Mouse (Mus musculus) c-Kit-positive CD71-positive TER-119-negative erythroid progenitor cells, embryonic 14.5 days (primary cell): ENCODE measurements at regions not wholly inside any gene's neighbourhood (a gene's known extent, or its start where the extent isn't known, plus 50 kb on each side); places are given as distances from the start of the nearest gene placed in this dataset.

Experiments
- DNase-seq: peaks from one replicate; pipeline ENCODE4 v3.0.0-alpha.2; 2013; ENCODE audit warnings: low read depth

GRCm38 (mm10) chr2:21044007-21044406 lies 75.3 kb upstream of the Arhgap21 start:
- no peak for DNase-seq

GRCm38 (mm10) chr2:21043302-21043701 lies 74.6 kb upstream of the Arhgap21 start:
- no peak for DNase-seq

- DNase-seq = no peak
These were observed 68.9 kb upstream of the Arhgap21 start for GRCm38 (mm10) chr2:21037607-21038006.

GRCm38 (mm10) chr2:21037181-21037580 lies 68.5 kb upstream of the Arhgap21 start:
- no peak for DNase-seq

GRCm38 (mm10) chr2:21035884-21036648 lies 67.4 kb upstream of the Arhgap21 start:
- DNase-seq = no peak

- DNase-seq = no peak
These were observed 66.0 kb upstream of the Arhgap21 start for GRCm38 (mm10) chr2:21034651-21035050.

GRCm38 (mm10) chr2:21030650-21031049 lies 62.0 kb upstream of the Arhgap21 start:
- DNase-seq = no peak

- DNase-seq = no peak
These were observed 60.8 kb upstream of the Arhgap21 start for GRCm38 (mm10) chr2:21029391-21030010.

- DNase-seq = no peak
These were observed 59.9 kb upstream of the Arhgap21 start for GRCm38 (mm10) chr2:21028605-21029004.

GRCm38 (mm10) chr2:21018535-21018934 lies 49.9 kb upstream of the Arhgap21 start:
- no peak for DNase-seq
